Mouse (Mus musculus): ENCODE measurements around the gene Ptprq.

- TF ChIP-seq GATA1 (IDR thresholded peaks at IDR 0.05; ENCODE audit: low read length): no peak
- no peak for TF ChIP-seq TAL1 (IDR thresholded peaks at IDR 0.05; ENCODE audit: low read length)
Observed at GRCm38 (mm10) chr10:107471712-107472111, 248.1 kb downstream of the Ptprq start.

Data from erythroblast, embryonic 14.5 days (primary cell).